In the genomic region with DNA sequence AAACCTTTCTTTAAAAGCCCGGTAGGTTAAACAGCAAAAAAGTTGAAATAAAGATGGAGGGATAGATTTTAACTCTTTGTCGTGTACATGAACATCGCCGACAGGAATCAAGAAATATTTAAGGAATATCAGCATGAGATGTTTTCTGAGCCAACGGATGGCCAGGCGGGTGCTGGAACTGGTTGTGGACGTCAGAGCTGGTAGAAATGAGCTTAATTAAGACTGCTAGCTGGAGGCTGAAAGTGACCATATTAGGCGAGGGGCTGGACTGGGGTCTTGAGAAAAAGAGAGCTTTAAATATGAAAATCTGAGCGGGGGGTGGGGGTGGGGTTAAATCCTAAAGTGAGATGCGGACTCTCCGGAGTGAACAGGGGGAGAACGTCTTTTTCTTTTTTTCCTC, we compare ENCODE assay signal across 8 mouse cellular contexts. TPM values are rescaled to one million over a fixed set of nuclear protein-coding genes. Genes with fewer than 3 reads are reported as not detected.
A peak's percentile ranks its signal among the peaks of the same experiment; 100 is the strongest.
DNase-seq lines count a peak whose midpoint lies in the region; ATAC-seq and TF ChIP-seq lines count a peak whose summit lies in the region.

No protein-coding gene starts in this region.

- H3K4me2 ChIP-seq in hindbrain, postnatal 0 days (ENCODE audit: low read depth, low read length): peak overlapping the region; percentile 96

- TF ChIP-seq CTCF in cortical plate, adult 2 months (IDR thresholded peaks at IDR 0.05; ENCODE audit: extremely low read depth, insufficient read depth, low read length): no peak
- TF ChIP-seq CTCF in hindbrain, postnatal 0 days (IDR thresholded peaks at IDR 0.05; ENCODE audit: low read depth): no peak

- no peaks in the 10 kb centered on the region for H3K27me3 ChIP-seq in hindbrain, postnatal 0 days (ENCODE audit: insufficient read depth, low read length)

- H3K27ac ChIP-seq in cortical plate, adult 2 months (ENCODE audit: insufficient read depth, low read length): no peak overlapping the region
- H3K27ac ChIP-seq in hindbrain, postnatal 0 days: peak overlapping the region; percentile 93

- no peaks in the 10 kb centered on the region for H3K9me3 ChIP-seq in hindbrain, postnatal 0 days (ENCODE audit: low read length)

- peak; percentile 6 for DNase-seq in layer of hippocampus, adult 11-12 months (ENCODE audit: low spot score)
- no peak for DNase-seq in layer of hippocampus, adult 18-20 months (ENCODE audit: low spot score in 2 of 2)
- DNase-seq in hindbrain, postnatal 0 days (ENCODE audit: low spot score): peak; percentile 35
- peak; percentile 16 for DNase-seq in mesoderm, embryonic 11.5 days (ENCODE audit: low read depth, low spot score)
- DNase-seq in ovary, postnatal 36 days (ENCODE audit: low spot score): no peak
- no peak for DNase-seq in layer of hippocampus, postnatal 25 days (ENCODE audit: extremely low spot score in 1 of 2, low spot score in 1 of 2)

- H3K4me3 ChIP-seq in cortical plate, adult 2 months (ENCODE audit: insufficient read depth, low read length): peak overlapping the region; percentile 45; the same call in 1 of the 2 replicates
- H3K4me3 ChIP-seq in hindbrain, postnatal 0 days (ENCODE audit: low read length): peak overlapping the region; percentile 62

- H3K9ac ChIP-seq in hindbrain, postnatal 0 days (replicated peaks; ENCODE audit: low read length): peak overlapping the region; percentile 76; the same call in 1 of the 2 replicates

- no peak for TF ChIP-seq POLR2A in cortical plate, adult 2 months (IDR thresholded peaks at IDR 0.05; ENCODE audit: extremely low read depth, insufficient read depth, low read length)

- H3K4me1 ChIP-seq in cortical plate, adult 2 months (ENCODE audit: control insufficient read depth, insufficient read depth, low read length): no peaks in the 10 kb centered on the region
- H3K4me1 ChIP-seq in hindbrain, postnatal 0 days (ENCODE audit: insufficient read depth, low read length): peaks cover 4% of the 10 kb centered on the region; the same call in 1 of the 2 replicates

- no peaks in the 10 kb centered on the region for H3K36me3 ChIP-seq in hindbrain, postnatal 0 days (ENCODE audit: insufficient read depth, low read length)

- ATAC-seq in hindbrain, postnatal 0 days: no peak
- no peak for ATAC-seq in megakaryocyte progenitor cell, adult 5-6 weeks (replicated peaks; ENCODE audit: poor library complexity)

- under 1% methylated on average over 12 of the region's 12 CpGs for WGBS in hindbrain, postnatal 0 days

RNA-seq across cellular contexts. Expression of a gene that starts 57.8 kb away (rescaled TPM):
- 100 to 1,000 TPM; 128 to 135 TPM for total RNA-seq in layer of hippocampus, adult 18-20 months (2021)
- 172 and 175 TPM in 2 replicates for polyA plus RNA-seq in cortical plate, adult 2 months (2012; rRNA removed)
- 122 and 127 TPM in 2 replicates for total RNA-seq in hindbrain, postnatal 0 days (2014; rRNA removed)
- polyA plus RNA-seq in hindbrain, postnatal 0 days (2015; fragmentation: Nextera tagmentation; extraction: Ambion mirVana): 446 and 451 TPM in 2 replicates
- total RNA-seq in megakaryocyte progenitor cell, adult 5-6 weeks (2015): 166 and 175 TPM in 2 replicates
- total RNA-seq in megakaryocyte progenitor cell, adult 5-6 weeks (2017): 189 and 199 TPM in 2 replicates
- 100 to 1,000 TPM; 124 to 153 TPM for total RNA-seq in layer of hippocampus, postnatal 25 days (2021)

Comparison
In these comparisons a context has a peak if more than half of its experiments do, and no peak if none do; other contexts are left out.
1. DNase-seq: peak in layer of hippocampus, adult 11-12 months (single experiment), hindbrain, postnatal 0 days (single experiment) and mesoderm, embryonic 11.5 days (single experiment); none in layer of hippocampus, adult 18-20 months (0 of 2), ovary, postnatal 36 days (single experiment) and layer of hippocampus, postnatal 25 days (0 of 2).